ENCODE assay signal across 8 mouse cellular contexts in genomic region chr13:112024667-112025585, GRCm38 (mm10).
DNase-seq lines count a peak whose midpoint lies in the region; ATAC-seq lines count a peak whose summit lies in the region.
"Had no signal": no experiment of that assay in that cellular context is flagged by ENCODE, and none has a peak within 500 bp of the region (broad histone marks: within the 10 kb centered on the region; RNA-seq: fewer than 3 reads in every experiment).

No protein-coding gene starts in this region.

- H3K27me3 ChIP-seq in kidney, embryonic 16.5 days (ENCODE audit: insufficient read depth, low read length): no peaks in the 10 kb centered on the region
- no peaks in the 10 kb centered on the region for H3K27me3 ChIP-seq in intestine, embryonic 16.5 days (replicated peaks; ENCODE audit: control insufficient read depth, insufficient read depth, low read length)

- peak; percentile 42; the same call in 1 of the 2 replicates for ATAC-seq in kidney, embryonic 16.5 days (ENCODE audit: low FRiP score, low TSS enrichment)
- peak; percentile 38; the same call in 1 of the 2 replicates for ATAC-seq in intestine, embryonic 16.5 days
- ATAC-seq in megakaryocyte-erythroid progenitor cell, adult 5-6 weeks (replicated peaks; ENCODE audit: low FRiP score, low TSS enrichment, poor library complexity, severe bottlenecking): peak; percentile 97

- no peak for DNase-seq in kidney, adult 11 months
- no peak for DNase-seq in yolk sac, embryonic 10.5 days (ENCODE audit: low spot score)
- DNase-seq in thymus, postnatal 36 days: no peak
- DNase-seq: retina, postnatal 1 day had no signal

- H3K27ac ChIP-seq in kidney, embryonic 16.5 days (ENCODE audit: low read length): no peak overlapping the region
- peak overlapping the region; percentile 51; the same call in 1 of the 2 replicates for H3K27ac ChIP-seq in brown adipose tissue, adult 24 weeks (replicated peaks; ENCODE audit: low read depth, low read length)
- H3K27ac ChIP-seq in intestine, embryonic 16.5 days (ENCODE audit: low read length): peak overlapping the region; percentile 41; the same call in 1 of the 2 replicates

- H3K4me3 ChIP-seq in kidney, embryonic 16.5 days (ENCODE audit: low read length): no peak overlapping the region
- peak overlapping the region; percentile 28; the same call in 1 of the 2 replicates for H3K4me3 ChIP-seq in brown adipose tissue, adult 24 weeks (ENCODE audit: insufficient read depth, low read depth, low read length)
- no peak overlapping the region for H3K4me3 ChIP-seq in intestine, embryonic 16.5 days (ENCODE audit: low read length)

- no peak overlapping the region for H3K9ac ChIP-seq in kidney, embryonic 16.5 days (replicated peaks; ENCODE audit: low read length)
- no peak overlapping the region for H3K9ac ChIP-seq in intestine, embryonic 16.5 days (ENCODE audit: low read depth, low read length)

- H3K36me3 ChIP-seq in kidney, embryonic 16.5 days (ENCODE audit: insufficient read depth, low read length): no peaks in the 10 kb centered on the region
- no peaks in the 10 kb centered on the region for H3K36me3 ChIP-seq in intestine, embryonic 16.5 days (ENCODE audit: control insufficient read depth, insufficient read depth, low read length)

- peaks cover 16% of the 10 kb centered on the region; the same call in 1 of the 2 replicates for H3K4me1 ChIP-seq in kidney, embryonic 16.5 days (ENCODE audit: insufficient read depth, low read length)
- peaks cover 10% of the 10 kb centered on the region for H3K4me1 ChIP-seq in brown adipose tissue, adult 24 weeks (ENCODE audit: control insufficient read depth, insufficient read depth, insufficient read length, low read length)
- peaks cover 4% of the 10 kb centered on the region; the same call in 1 of the 2 replicates for H3K4me1 ChIP-seq in intestine, embryonic 16.5 days (ENCODE audit: control insufficient read depth, insufficient read depth, low read length)

- no peak overlapping the region for H3K4me2 ChIP-seq in kidney, embryonic 16.5 days (replicated peaks; ENCODE audit: low read depth, low read length)
- H3K4me2 ChIP-seq in intestine, embryonic 16.5 days (ENCODE audit: low read depth, low read length): no peak overlapping the region

- no peaks in the 10 kb centered on the region for H3K9me3 ChIP-seq in kidney, embryonic 16.5 days (ENCODE audit: low read length)
- H3K9me3 ChIP-seq in intestine, embryonic 16.5 days (ENCODE audit: control insufficient read depth, low read length): no peaks in the 10 kb centered on the region

- WGBS in kidney, embryonic 16.5 days: 68% methylated on average over 15 of the region's 15 CpGs
- 79% methylated on average over 15 of the region's 15 CpGs for WGBS in intestine, embryonic 16.5 days

Comparison
In these comparisons a context has a peak if more than half of its experiments do, and no peak if none do; other contexts are left out.
1. ATAC-seq: peak in every context shown above with its lines; median percentile 97 in megakaryocyte-erythroid progenitor cell, adult 5-6 weeks; 42 in kidney, embryonic 16.5 days; 38 in intestine, embryonic 16.5 days.